Mouse (Mus musculus): Measurements from ENCODE around the gene Bsdc1.
A peak's percentile ranks its signal among the peaks of the same experiment; 100 is the strongest.
"Not testable (repeated sequence)": the region's sequence is repeated elsewhere in the genome, so short reads cannot be mapped to it uniquely, and the experiment has no call there.

Bsdc1 gene

GRCm38 (mm10) chr4:129513086-129513767 is 51.8 kb downstream of the Bsdc1 start, which contains the start of gene Marcksl1:
TSS of gene Marcksl1 (plus strand) at chr4:129513581.
- peak; percentile 60 to 66 for DNase-seq (ENCODE audit: low spot score in 2 of 2)

GRCm38 (mm10) chr4:129513891-129514290 is 52.5 kb downstream of the Bsdc1 start:
- no peak for DNase-seq (ENCODE audit: low spot score in 2 of 2)

GRCm38 (mm10) chr4:129514300-129514898 is 53.0 kb downstream of the Bsdc1 start:
- peak in 1 of 2 experiments; percentile 36 for DNase-seq (ENCODE audit: low spot score in 2 of 2)

- DNase-seq (ENCODE audit: low spot score in 2 of 2), result no peak
Measured at GRCm38 (mm10) chr4:129516925-129517324, 55.5 kb downstream of the Bsdc1 start.

- DNase-seq (ENCODE audit: low spot score in 2 of 2), result no peak
Measured at GRCm38 (mm10) chr4:129518519-129518918, 57.1 kb downstream of the Bsdc1 start.

GRCm38 (mm10) chr4:129525338-129525737 is 64.0 kb downstream of the Bsdc1 start:
- no peak for DNase-seq (ENCODE audit: low spot score in 2 of 2)

- no peak for DNase-seq (ENCODE audit: low spot score in 2 of 2)
Measured at GRCm38 (mm10) chr4:129525889-129526288, 64.5 kb downstream of the Bsdc1 start.

GRCm38 (mm10) chr4:129528901-129529300 is 67.5 kb downstream of the Bsdc1 start:
- not testable (repeated sequence) for DNase-seq (ENCODE audit: low spot score in 2 of 2)

All from frontal cortex, postnatal 36 days (tissue).